Mouse (Mus musculus): ENCODE data around the gene Eva1c.

The Eva1c gene

GRCm38 (mm10) chr16:90865652-90866051 is 39.1 kb downstream of the Eva1c start:
- no peak for DNase-seq (ENCODE audit: low read depth, low spot score)

GRCm38 (mm10) chr16:90868129-90868528 is 41.6 kb downstream of the Eva1c start:
- peak; percentile 32 for DNase-seq (ENCODE audit: low read depth, low spot score)

GRCm38 (mm10) chr16:90869361-90869760 is 42.8 kb downstream of the Eva1c start:
- no peak for DNase-seq (ENCODE audit: low read depth, low spot score)

- no peak for DNase-seq (ENCODE audit: low read depth, low spot score)
These were observed 46.4 kb downstream of the Eva1c start for GRCm38 (mm10) chr16:90872936-90873335.

GRCm38 (mm10) chr16:90874536-90874935 is 48.0 kb downstream of the Eva1c start:
- no peak for DNase-seq (ENCODE audit: low read depth, low spot score)

GRCm38 (mm10) chr16:90878135-90878860 is 51.8 kb downstream of the Eva1c start:
- DNase-seq (ENCODE audit: low read depth, low spot score) = peak; percentile 79

- no peak for DNase-seq (ENCODE audit: low read depth, low spot score)
These were observed 56.0 kb downstream of the Eva1c start for GRCm38 (mm10) chr16:90882501-90882977.

GRCm38 (mm10) chr16:90885351-90885750 is 58.8 kb downstream of the Eva1c start:
- no peak for DNase-seq (ENCODE audit: low read depth, low spot score)

GRCm38 (mm10) chr16:90885781-90886565 is 59.5 kb downstream of the Eva1c start:
- DNase-seq (ENCODE audit: low read depth, low spot score) = no peak

GRCm38 (mm10) chr16:90890683-90891082 is 64.2 kb downstream of the Eva1c start:
- DNase-seq (ENCODE audit: low read depth, low spot score) = no peak

- no peak for DNase-seq (ENCODE audit: low read depth, low spot score)
These were observed 65.1 kb downstream of the Eva1c start for GRCm38 (mm10) chr16:90891601-90892000.

GRCm38 (mm10) chr16:90892081-90892480 is 65.6 kb downstream of the Eva1c start:
- DNase-seq (ENCODE audit: low read depth, low spot score) = no peak

GRCm38 (mm10) chr16:90893019-90893418 is 66.5 kb downstream of the Eva1c start:
- no peak for DNase-seq (ENCODE audit: low read depth, low spot score)

- DNase-seq (ENCODE audit: low read depth, low spot score) = no peak
These were observed 67.3 kb downstream of the Eva1c start for GRCm38 (mm10) chr16:90893792-90894191.

GRCm38 (mm10) chr16:90897651-90898050 is 71.1 kb downstream of the Eva1c start:
- no peak for DNase-seq (ENCODE audit: low read depth, low spot score)

- no peak for DNase-seq (ENCODE audit: low read depth, low spot score)
These were observed 73.0 kb downstream of the Eva1c start for GRCm38 (mm10) chr16:90899498-90899897.

- no peak for DNase-seq (ENCODE audit: low read depth, low spot score)
These were observed 74.8 kb downstream of the Eva1c start for GRCm38 (mm10) chr16:90901364-90901763.

GRCm38 (mm10) chr16:90903300-90903699 is 76.8 kb downstream of the Eva1c start:
- peak; percentile 56 for DNase-seq (ENCODE audit: low read depth, low spot score)

- no peak for DNase-seq (ENCODE audit: low read depth, low spot score)
These were observed 80.7 kb downstream of the Eva1c start for GRCm38 (mm10) chr16:90907250-90907649.

GRCm38 (mm10) chr16:90910855-90911533 is 84.5 kb downstream of the Eva1c start:
- peak; percentile 56 for DNase-seq (ENCODE audit: low read depth, low spot score)

GRCm38 (mm10) chr16:90911766-90912165 is 85.2 kb downstream of the Eva1c start:
- DNase-seq (ENCODE audit: low read depth, low spot score) = peak; percentile 30

GRCm38 (mm10) chr16:90916040-90916481 is 89.5 kb downstream of the Eva1c start:
- no peak for DNase-seq (ENCODE audit: low read depth, low spot score)
